Mouse (Mus musculus) MEL (cell line): ENCODE measurements around the gene Cox7a2. TPM values are rescaled to one million over a fixed set of nuclear protein-coding genes. Genes with fewer than 3 reads are reported as not detected.

Source experiments
- DNase-seq: peaks from one replicate; pipeline ENCODE4 v3.0.0; 2011; ENCODE audit warnings: low read depth, low spot score
- H3K27ac ChIP-seq: 2 replicates; pipeline ENCODE4 v1.5.1; 2012; ENCODE audit warnings: low read depth, mild to moderate bottlenecking, control low read depth, low read length, moderate library complexity; ENCODE audit not compliant: control insufficient read depth
- H3K27me3 ChIP-seq, 2 experiments: fragments of 150-350 bp in 1 of 2; sonication (generic) in 1 of 2; 2 replicates each; pipeline ENCODE4 v1.6.1; 2012; ENCODE audit warnings: low read length in 2 of 2, mild to moderate bottlenecking in 2 of 2, improper control_type of control experiment in 1 of 2, moderate library complexity in 1 of 2; ENCODE audit not compliant: insufficient read depth in 2 of 2, control insufficient read depth in 1 of 2
- H3K36me3 ChIP-seq, 2 experiments: 2 replicates each; pipeline ENCODE4 v1.6.1; 2012 to 2014; ENCODE audit warnings: low read length in 2 of 2, improper control_type of control experiment in 1 of 2, inconsistent platforms in 1 of 2, mild to moderate bottlenecking in 1 of 2; ENCODE audit not compliant: insufficient read depth in 2 of 2, control insufficient read depth in 1 of 2
- H3K4me1 ChIP-seq, 2 experiments: fragments of 150-350 bp in 1 of 2; sonication (generic) in 1 of 2; 2 replicates each; pipeline ENCODE4 v1.6.1; 2012; ENCODE audit warnings: low read length in 2 of 2, improper control_type of control experiment in 1 of 2, mild to moderate bottlenecking in 1 of 2; ENCODE audit not compliant: insufficient read depth in 2 of 2, control insufficient read depth in 1 of 2
- H3K4me3 ChIP-seq, 2 experiments: fragments of 150-350 bp in 1 of 2; sonication (generic) in 1 of 2; 2 replicates each; pipeline ENCODE4 v1.5.1; 2012; ENCODE audit warnings: low read depth in 2 of 2, low read length in 2 of 2, mild to moderate bottlenecking in 2 of 2, moderate library complexity in 2 of 2, control low read depth in 1 of 2, improper control_type of control experiment in 1 of 2; ENCODE audit not compliant: control insufficient read depth in 1 of 2, insufficient read depth in 1 of 2
- H3K79me2 ChIP-seq: 2 replicates; pipeline ENCODE4 v1.6.1; 2012; ENCODE audit warnings: mild to moderate bottlenecking, low read length, moderate library complexity; ENCODE audit not compliant: control insufficient read depth, poor library complexity, insufficient read depth
- H3K9ac ChIP-seq: 2 replicates; pipeline ENCODE4 v1.6.1; 2012; ENCODE audit warnings: low read depth, mild to moderate bottlenecking, control low read depth, low read length, moderate library complexity; ENCODE audit not compliant: control insufficient read depth, poor library complexity, severe bottlenecking
- H3K9me3 ChIP-seq: fragments of 150-350 bp; sonication (generic); replicated peaks from 2 replicates; pipeline ENCODE4 v1.6.1; 2012; ENCODE audit warnings: mild to moderate bottlenecking, low read length, improper control_type of control experiment, moderate library complexity; ENCODE audit not compliant: insufficient read depth
- CHD1 ChIP-seq: IDR thresholded peaks from 2 replicates; pipeline ENCODE4 v1.6.1; 2012; ENCODE audit warnings: low read depth, mild to moderate bottlenecking, inconsistent platforms, low read length, improper control_type of control experiment
- CHD2 ChIP-seq: IDR thresholded peaks from 2 replicates; pipeline ENCODE4 v1.6.1; 2011; ENCODE audit warnings: low read length, improper control_type of control experiment
- CTCF ChIP-seq, 3 experiments: IDR thresholded peaks in 2 of 3; conservative IDR thresholded peaks in 1 of 3; 2 replicates each; pipeline ENCODE4 v1.5.1; 2011 to 2012; ENCODE audit warnings: low read length in 3 of 3, low read depth in 2 of 3, mild to moderate bottlenecking in 2 of 3, improper control_type of control experiment in 1 of 3, inconsistent platforms in 1 of 3, mixed read lengths in 1 of 3, moderate library complexity in 1 of 3; ENCODE audit not compliant: control insufficient read depth in 1 of 3, insufficient read depth in 1 of 3, poor library complexity in 1 of 3, severe bottlenecking in 1 of 3
- E2F4 ChIP-seq: IDR thresholded peaks from 2 replicates; pipeline ENCODE4 v1.6.1; 2011; ENCODE audit warnings: low read depth, low read length, improper control_type of control experiment, borderline replicate concordance
- EP300 ChIP-seq, 2 experiments: IDR thresholded peaks; 2 replicates each; pipeline ENCODE4 v1.6.1; 2011; ENCODE audit warnings: improper control_type of control experiment in 2 of 2, low read length in 2 of 2, low read depth in 1 of 2, mild to moderate bottlenecking in 1 of 2
- ETS1 ChIP-seq: IDR thresholded peaks from 2 replicates; pipeline ENCODE4 v1.6.1; 2012; ENCODE audit warnings: low read depth, mild to moderate bottlenecking, inconsistent platforms, low read length, improper control_type of control experiment, moderate library complexity
- GABPA ChIP-seq: IDR thresholded peaks from 2 replicates; pipeline ENCODE4 v1.6.1; 2012; ENCODE audit warnings: low read depth, mild to moderate bottlenecking, inconsistent platforms, low read length, improper control_type of control experiment, moderate library complexity
- KAT2A ChIP-seq: conservative IDR thresholded peaks from 2 replicates; pipeline ENCODE4 v1.6.1; 2012; ENCODE audit warnings: low read depth, low read length, improper control_type of control experiment, inconsistent platforms
- MAX ChIP-seq: IDR thresholded peaks from 2 replicates; pipeline ENCODE4 v1.6.1; 2011; ENCODE audit warnings: low read length, improper control_type of control experiment
- MAZ ChIP-seq: IDR thresholded peaks from 2 replicates; pipeline ENCODE4 v1.6.1; 2012; ENCODE audit warnings: low read depth, mild to moderate bottlenecking, inconsistent platforms, low read length, improper control_type of control experiment
- MXI1 ChIP-seq: IDR thresholded peaks from 2 replicates; pipeline ENCODE4 v1.6.1; 2011; ENCODE audit warnings: mild to moderate bottlenecking, low read depth, low read length, improper control_type of control experiment
- MYB ChIP-seq: IDR thresholded peaks from 2 replicates; pipeline ENCODE4 v1.6.1; 2011; ENCODE audit warnings: mild to moderate bottlenecking, low read depth, low read length, improper control_type of control experiment
- MYC ChIP-seq: IDR thresholded peaks from 2 replicates; pipeline ENCODE4 v1.6.1; 2011; ENCODE audit warnings: low read depth, mild to moderate bottlenecking, low read length, improper control_type of control experiment, moderate library complexity
- NRF1 ChIP-seq: IDR thresholded peaks from 2 replicates; pipeline ENCODE4 v1.6.1; 2014; ENCODE audit warnings: low read depth, mild to moderate bottlenecking, inconsistent platforms, low read length, improper control_type of control experiment, moderate library complexity; ENCODE audit not compliant: poor library complexity, insufficient read depth, severe bottlenecking
- POLR2AphosphoS2 ChIP-seq: IDR thresholded peaks from 2 replicates; pipeline ENCODE4 v1.6.1; 2011; ENCODE audit warnings: low read length, improper control_type of control experiment
- RAD21 ChIP-seq: IDR thresholded peaks from 2 replicates; pipeline ENCODE4 v1.6.1; 2011; ENCODE audit warnings: mild to moderate bottlenecking, low read depth, low read length, improper control_type of control experiment
- RCOR1 ChIP-seq: IDR thresholded peaks from 2 replicates; pipeline ENCODE4 v1.6.1; 2012; ENCODE audit warnings: low read depth, mild to moderate bottlenecking, inconsistent platforms, low read length, improper control_type of control experiment
- SIN3A ChIP-seq: IDR thresholded peaks from 2 replicates; pipeline ENCODE4 v1.6.1; 2012; ENCODE audit warnings: low read length, improper control_type of control experiment, inconsistent platforms
- SMC3 ChIP-seq: IDR thresholded peaks from 2 replicates; pipeline ENCODE4 v1.6.1; 2011; ENCODE audit warnings: low read depth, low read length, improper control_type of control experiment
- TAL1 ChIP-seq: IDR thresholded peaks from 2 replicates; pipeline ENCODE4 v1.6.1; 2012; ENCODE audit warnings: mild to moderate bottlenecking, inconsistent platforms, low read length, moderate library complexity, mixed read lengths
- TCF12 ChIP-seq: IDR thresholded peaks from 2 replicates; pipeline ENCODE4 v1.6.1; 2014; ENCODE audit warnings: low read depth, mild to moderate bottlenecking, inconsistent platforms, low read length, improper control_type of control experiment, moderate library complexity
- USF1 ChIP-seq: IDR thresholded peaks from 2 replicates; pipeline ENCODE4 v1.6.1; 2014; ENCODE audit warnings: low read depth, mild to moderate bottlenecking, inconsistent platforms, low read length, improper control_type of control experiment, moderate library complexity
- ZC3H11A ChIP-seq: IDR thresholded peaks from 2 replicates; pipeline ENCODE4 v1.6.1; 2012; ENCODE audit warnings: low read depth, mild to moderate bottlenecking, inconsistent platforms, low read length, improper control_type of control experiment
- ZKSCAN1 ChIP-seq: IDR thresholded peaks from 2 replicates; pipeline ENCODE4 v1.6.1; 2012; ENCODE audit warnings: low read depth, mild to moderate bottlenecking, inconsistent platforms, low read length, improper control_type of control experiment, moderate library complexity
- ZNF384 ChIP-seq: IDR thresholded peaks from 2 replicates; pipeline ENCODE4 v1.6.1; 2012; ENCODE audit warnings: low read depth, mild to moderate bottlenecking, inconsistent platforms, low read length, improper control_type of control experiment
- polyA plus RNA-seq, 2 experiments: library from polyadenylated mRNA; stranded (reverse) in 1 of 2; unstranded in 1 of 2; fragments of >175 nt in 1 of 2; fragments of >200 nt in 1 of 2; gene quantifications; 2 replicates each; pipeline versions ENCODE4 v1.2.1 to v1.2.4; 2012; ENCODE audit warnings: low replicate concordance in 2 of 2, low read depth in 1 of 2; ENCODE audit not compliant: insufficient read length in 2 of 2, insufficient read depth in 1 of 2, missing spikeins in 1 of 2
- total RNA-seq: library from RNA; depleted of rRNA; stranded (reverse); fragments of 300-350 nt; gene quantifications from 2 replicates; pipeline ENCODE4 v1.2.3, GENCODE M21; 2012

The Cox7a2 gene
- total and polyA plus RNA-seq, 3 experiments, result 381 to 393 TPM; not detected in 1

GRCm38 (mm10) chr9:79721056-79721455 lies 38.6 kb downstream of the Cox7a2 start:
- DNase-seq, result peak; percentile 21
- Histone ChIP-seq H3K4me1 (no peaks in the 10 kb centered on the region), H3K27me3 (peaks cover 0 to 1% of the 10 kb centered on the region in 2 experiments; a peak in 1 of 4 replicates), H3K9me3 (no peaks in the 10 kb centered on the region), H3K9ac (no peak overlapping the region), H3K27ac (no peak overlapping the region), H3K79me2 (no peaks in the 10 kb centered on the region), H3K4me3 (no peak overlapping the region), H3K36me3 (no peaks in the 10 kb centered on the region)
- TF ChIP-seq TCF12 (no peak), RAD21 (peak; percentile 71), ETS1 (no peak), ZC3H11A (peak; percentile 42; the same call in 1 of the 2 replicates), SMC3 (peak; percentile 61), CTCF (IDR thresholded peaks at IDR 0.05 in 2 of 3, conservative IDR thresholded peaks at IDR 0.05 in 1 of 3; ENCODE audit: control insufficient read depth in 1 of 3, insufficient read depth in 1 of 3, low read depth in 2 of 3, low read length in 3 of 3, poor library complexity in 1 of 3, severe bottlenecking in 1 of 3) (peak; percentile 10 to 67 (median 48); a peak in 4 of 6 replicates)

GRCm38 (mm10) chr9:79720143-79720542 lies 39.5 kb downstream of the Cox7a2 start:
- H3K27me3 ChIP-seq, result no peaks in the 10 kb centered on the region

GRCm38 (mm10) chr9:79719451-79719850 lies 40.2 kb downstream of the Cox7a2 start:
- no peak for DNase-seq
- Histone ChIP-seq H3K27me3 (no peaks in the 10 kb centered on the region), H3K79me2 (no peaks in the 10 kb centered on the region), H3K36me3 (no peaks in the 10 kb centered on the region), H3K27ac (no peak overlapping the region), H3K9ac (no peak overlapping the region)
- TF ChIP-seq RCOR1 (no peak), SIN3A (no peak), ZNF384 (no peak), MYB (no peak), SMC3 (no peak), KAT2A (no peak), USF1 (no peak)
- TF ChIP-seq, all 39 proteins: peak for 0
- Histone ChIP-seq H3K4me1 (no peaks in the 10 kb centered on the region), H3K4me3 (no peak overlapping the region), H3K9me3 (no peaks in the 10 kb centered on the region)

More at GRCm38 (mm10) chr9:79720143-79720542, 39.5 kb downstream of the Cox7a2 start:
- Histone ChIP-seq H3K27ac (no peak overlapping the region), H3K36me3 (no peaks in the 10 kb centered on the region), H3K4me3 (no peak overlapping the region), H3K4me1 (no peaks in the 10 kb centered on the region), H3K9me3 (no peaks in the 10 kb centered on the region), H3K79me2 (no peaks in the 10 kb centered on the region), H3K9ac (no peak overlapping the region)
- DNase-seq, result no peak
- no peak for TF ChIP-seq TAL1
- TF ChIP-seq MYC, result no peak
- no peak for TF ChIP-seq NRF1
- no peak for TF ChIP-seq ZNF384
- TF ChIP-seq MAZ, result no peak
- TF ChIP-seq EP300 (IDR thresholded peaks at IDR 0.05; ENCODE audit: low read depth in 1 of 2, low read length in 2 of 2), result no peak
- TF ChIP-seq SIN3A, result no peak
- TF ChIP-seq ZC3H11A, result no peak
- TF ChIP-seq POLR2AphosphoS2, result no peak
- TF ChIP-seq MAX, result no peak
- TF ChIP-seq CTCF (IDR thresholded peaks at IDR 0.05 in 2 of 3, conservative IDR thresholded peaks at IDR 0.05 in 1 of 3; ENCODE audit: control insufficient read depth in 1 of 3, insufficient read depth in 1 of 3, low read depth in 2 of 3, low read length in 3 of 3, poor library complexity in 1 of 3, severe bottlenecking in 1 of 3), result no peak
- TF ChIP-seq CHD1, result no peak
- TF ChIP-seq ZKSCAN1, result no peak
- TF ChIP-seq E2F4, result no peak
- no peak for TF ChIP-seq MXI1
- no peak for TF ChIP-seq RAD21
- TF ChIP-seq CHD2, result no peak
- TF ChIP-seq GABPA, result no peak
